ENCODE assay signal across 25 mouse cellular contexts in genomic region chr9:89878471-89879020, GRCm38 (mm10). TPM values are rescaled to one million over a fixed set of nuclear protein-coding genes. Genes with fewer than 3 reads are reported as not detected.
"Had no signal": no experiment of that assay in that cellular context is flagged by ENCODE, and none has a peak within 500 bp of the region (broad histone marks: within the 10 kb centered on the region; RNA-seq: fewer than 3 reads in every experiment).

No protein-coding gene starts in this region.

- DNase-seq: kidney, adult 8-10 months; kidney, postnatal 10 days; kidney, postnatal 36 days; left cerebral cortex, postnatal 4 days; lung, adult 18-20 months; lung, postnatal 10 days; lung, postnatal 36 days; right cerebral cortex, adult 18-20 months; right cerebral cortex, postnatal 14 days; right cerebral cortex, postnatal 4 days; thymus, adult 2 months; thymus, postnatal 14 days; thymus, postnatal 4 days had no signal

- H3K27ac ChIP-seq: kidney, embryonic 15.5 days; limb, embryonic 12.5 days; limb, embryonic 15.5 days; liver, embryonic 15.5 days; lung, embryonic 15.5 days; midbrain, embryonic 10.5 days; midbrain, embryonic 15.5 days; neural tube, embryonic 12.5 days; neural tube, embryonic 15.5 days; stomach, embryonic 15.5 days had no signal

- H3K9ac ChIP-seq: kidney, embryonic 15.5 days; limb, embryonic 12.5 days; limb, embryonic 15.5 days; liver, embryonic 15.5 days; lung, embryonic 15.5 days; midbrain, embryonic 15.5 days; neural tube, embryonic 12.5 days; neural tube, embryonic 15.5 days; stomach, embryonic 15.5 days had no signal

- H3K9me3 ChIP-seq: limb, embryonic 15.5 days; lung, embryonic 15.5 days; midbrain, embryonic 15.5 days; neural tube, embryonic 15.5 days; stomach, embryonic 15.5 days had no signal

- H3K4me3 ChIP-seq: kidney, embryonic 15.5 days; limb, embryonic 12.5 days; liver, embryonic 15.5 days; lung, embryonic 15.5 days; megakaryocyte, embryonic 14.5 days; midbrain, embryonic 10.5 days; midbrain, embryonic 15.5 days; neural tube, embryonic 12.5 days; neural tube, embryonic 15.5 days; stomach, embryonic 15.5 days had no signal

- H3K4me2 ChIP-seq: kidney, embryonic 15.5 days; liver, embryonic 11.5 days; liver, embryonic 15.5 days; lung, embryonic 15.5 days; midbrain, embryonic 15.5 days; neural tube, embryonic 12.5 days; neural tube, embryonic 15.5 days; stomach, embryonic 15.5 days had no signal

- H3K4me1 ChIP-seq: kidney, embryonic 15.5 days; limb, embryonic 12.5 days; liver, embryonic 15.5 days; lung, embryonic 15.5 days; midbrain, embryonic 10.5 days; midbrain, embryonic 15.5 days; neural tube, embryonic 12.5 days; stomach, embryonic 15.5 days had no signal

- H3K36me3 ChIP-seq: kidney, embryonic 15.5 days; limb, embryonic 12.5 days; limb, embryonic 15.5 days; liver, embryonic 15.5 days; lung, embryonic 15.5 days; midbrain, embryonic 10.5 days; midbrain, embryonic 15.5 days; neural tube, embryonic 12.5 days; neural tube, embryonic 15.5 days; stomach, embryonic 15.5 days had no signal

RNA-seq across cellular contexts. Expression of gene Rasgrf1, which starts 31.2 kb away (rescaled TPM):
- polyA plus RNA-seq: liver, embryonic 11.5 days; liver, embryonic 15.5 days had no signal
